Mouse (Mus musculus) kidney, postnatal 14 days (tissue): ENCODE measurements at regions not wholly inside any gene's neighbourhood (a gene's known extent, or its start where the extent isn't known, plus 50 kb on each side); places are given as distances from the start of the nearest gene placed in this dataset.

Source experiments
- DNase-seq: peaks from one replicate; pipeline ENCODE4 v3.0.0; 2022; ENCODE audit warnings: mixed read lengths

DNA sequence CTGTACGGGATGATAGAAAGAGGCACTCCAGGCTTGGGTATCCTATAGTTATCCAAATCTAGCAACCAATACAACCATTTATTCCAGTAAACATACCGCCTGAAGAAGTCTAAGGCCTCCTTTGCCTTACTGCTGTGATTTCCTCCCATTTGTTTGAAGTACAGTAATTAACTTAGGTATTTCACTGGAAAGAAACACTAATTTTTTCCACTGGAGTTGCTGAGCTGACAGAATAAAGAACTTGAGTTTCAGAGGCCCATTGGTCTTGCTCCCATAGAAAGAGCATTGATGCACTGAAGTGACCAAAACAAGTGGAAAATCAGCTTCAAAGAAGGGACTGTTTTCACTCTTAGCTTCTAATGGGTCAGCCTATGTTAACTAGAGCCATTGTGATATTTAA, 1100.8 kb upstream of the Gm7489 start:
- DNase-seq: no peak

DNA sequence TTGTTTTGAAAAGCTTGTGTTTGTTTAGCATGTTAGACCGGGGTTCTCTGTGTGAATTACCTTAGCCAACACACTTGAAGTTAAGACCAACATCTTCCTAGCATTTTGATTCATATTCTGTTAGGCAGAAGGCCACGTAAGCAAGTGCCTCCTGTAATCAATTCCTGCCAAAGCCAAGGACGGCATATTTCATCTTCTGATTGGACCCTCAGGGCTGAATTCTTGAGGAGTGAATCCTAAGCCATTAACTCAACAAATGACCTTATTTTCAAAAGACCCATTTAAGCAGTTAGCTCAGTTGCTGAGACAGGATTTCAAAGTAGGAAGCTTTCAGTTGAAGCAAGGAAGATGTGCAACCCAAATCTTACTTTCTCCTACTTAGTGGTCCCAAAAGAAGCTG, 1099.5 kb upstream of the Gm7489 start:
- no peak for DNase-seq

DNA sequence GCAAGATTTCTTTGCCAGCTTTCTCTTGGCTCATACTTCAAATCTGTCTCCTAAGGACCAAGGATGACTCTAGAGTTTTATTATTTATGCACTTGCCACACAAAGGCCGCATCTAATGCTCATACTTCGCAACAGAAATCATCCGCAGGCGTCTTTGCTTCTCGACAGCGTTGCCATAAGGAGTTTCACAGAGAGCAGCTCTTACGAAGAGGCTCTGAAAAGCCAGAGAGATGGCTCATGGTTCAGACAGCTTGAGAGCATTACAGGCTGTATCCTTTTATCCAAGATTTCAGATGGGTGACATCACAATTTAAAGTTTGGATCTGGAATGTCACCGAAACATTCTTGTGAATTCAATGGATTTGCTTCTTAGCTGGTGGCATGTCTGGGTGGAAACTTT, 1098.7 kb upstream of the Gm7489 start:
- DNase-seq: no peak

DNA sequence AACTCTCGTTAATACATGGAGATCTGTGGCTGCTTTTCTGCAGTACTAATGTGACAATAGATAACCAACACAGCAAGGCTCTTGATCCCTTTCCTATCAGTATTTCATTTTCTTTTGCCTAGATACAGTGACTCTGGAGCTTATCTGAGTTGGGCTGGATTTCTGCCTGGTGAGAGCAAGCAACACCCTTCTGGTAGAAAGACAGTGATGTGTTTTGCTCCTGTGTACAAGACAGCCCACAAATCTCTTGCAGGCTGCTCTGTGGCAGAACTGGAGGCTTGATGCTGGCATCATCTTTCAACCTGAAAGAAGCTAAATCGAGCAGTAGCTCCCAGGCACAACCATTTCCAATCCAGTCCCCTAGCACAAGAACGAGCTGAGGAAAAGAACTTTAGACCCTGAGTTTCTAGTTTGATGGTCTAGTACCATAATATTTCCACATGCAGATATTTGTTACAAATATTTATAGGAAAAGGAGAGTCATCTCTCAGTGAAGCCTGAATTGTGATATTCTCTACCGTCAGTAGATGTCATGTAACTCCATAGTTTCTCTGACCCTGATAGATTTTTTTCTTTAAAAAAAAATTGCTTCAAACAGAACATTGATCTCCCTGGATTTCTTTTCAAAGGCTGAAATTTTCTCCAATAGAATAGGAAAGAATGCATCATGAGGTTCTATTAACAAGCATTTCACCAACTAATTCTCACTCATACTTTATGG, 1079.1 kb upstream of the Gm7489 start:
- no peak for DNase-seq

DNA sequence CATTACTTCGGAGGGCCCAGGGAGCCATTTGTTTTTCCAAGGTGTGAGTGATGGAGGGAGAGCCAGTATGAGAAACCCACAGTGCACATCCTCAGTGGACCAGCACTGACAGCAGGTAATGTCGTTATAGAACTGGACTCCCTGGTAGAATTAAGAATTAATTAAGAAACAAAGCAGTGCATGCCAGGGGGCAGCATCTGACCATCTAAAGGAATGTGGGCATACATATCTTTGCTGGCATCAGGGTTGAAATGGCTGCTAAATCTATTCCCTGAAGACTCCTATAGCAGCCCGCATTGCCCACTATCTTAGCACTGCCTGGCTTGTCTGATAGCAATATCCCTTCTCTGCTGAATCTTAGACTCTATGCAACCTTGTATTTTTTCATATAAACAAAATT, 1076.1 kb upstream of the Gm7489 start:
- DNase-seq: peak; percentile 21

DNA sequence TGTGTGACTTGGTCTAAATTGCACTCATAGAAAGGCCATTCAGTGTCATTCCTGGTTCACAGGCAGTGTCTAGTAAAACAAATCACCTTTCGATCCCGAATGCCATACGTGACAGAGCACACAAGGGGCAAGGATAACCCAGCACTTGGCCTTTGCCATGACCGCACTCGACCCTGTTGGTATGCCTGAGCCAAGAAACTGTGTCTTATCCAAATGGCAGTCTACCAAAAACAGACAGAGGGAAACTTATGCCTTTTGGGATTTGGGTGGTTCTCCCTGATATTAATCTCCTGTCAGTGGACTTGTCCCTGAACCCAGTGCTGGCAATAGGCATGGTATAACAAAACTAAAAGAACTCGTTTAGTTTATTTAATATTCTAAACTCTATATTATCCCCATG, 1063.9 kb upstream of the Gm7489 start:
- no peak for DNase-seq

DNA sequence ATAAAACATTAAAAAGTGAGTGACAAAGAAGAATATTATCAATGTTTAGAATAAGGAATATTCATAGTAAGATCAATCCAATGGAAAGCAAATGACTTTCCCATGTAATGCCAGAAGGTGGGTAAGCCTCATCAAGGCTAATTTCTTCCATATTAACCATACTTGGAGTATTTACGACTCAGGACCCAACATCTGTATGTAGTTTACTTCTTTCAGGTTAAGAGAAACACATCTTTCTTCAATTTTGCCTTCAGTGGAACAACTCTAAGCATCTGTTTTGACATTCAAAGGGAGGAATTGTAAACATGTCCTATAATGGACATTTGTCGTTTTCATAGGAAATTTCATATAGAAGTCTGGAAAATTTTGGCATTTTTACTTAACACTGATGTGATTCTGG, 1047.8 kb upstream of the Gm7489 start:
- DNase-seq: no peak

DNA sequence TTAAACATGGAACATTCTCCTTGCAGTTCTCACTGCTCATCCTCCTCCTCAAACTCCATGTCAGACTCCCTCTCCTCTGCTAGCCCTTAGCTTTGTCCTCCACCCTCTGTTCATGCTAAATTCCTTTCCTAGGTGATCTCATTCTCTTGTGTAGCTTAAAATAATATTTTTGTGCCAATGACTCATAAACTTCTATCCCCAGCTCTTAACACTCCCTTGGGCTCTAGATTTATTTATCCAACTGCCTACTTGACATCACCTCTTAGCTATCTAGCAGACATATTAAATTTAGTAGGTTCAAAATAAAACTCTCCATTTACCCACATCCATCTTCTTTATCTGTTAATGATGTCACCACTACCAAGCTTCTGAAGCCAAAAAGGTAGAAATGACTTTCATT, 1036.6 kb upstream of the Gm7489 start:
- DNase-seq: no peak

DNA sequence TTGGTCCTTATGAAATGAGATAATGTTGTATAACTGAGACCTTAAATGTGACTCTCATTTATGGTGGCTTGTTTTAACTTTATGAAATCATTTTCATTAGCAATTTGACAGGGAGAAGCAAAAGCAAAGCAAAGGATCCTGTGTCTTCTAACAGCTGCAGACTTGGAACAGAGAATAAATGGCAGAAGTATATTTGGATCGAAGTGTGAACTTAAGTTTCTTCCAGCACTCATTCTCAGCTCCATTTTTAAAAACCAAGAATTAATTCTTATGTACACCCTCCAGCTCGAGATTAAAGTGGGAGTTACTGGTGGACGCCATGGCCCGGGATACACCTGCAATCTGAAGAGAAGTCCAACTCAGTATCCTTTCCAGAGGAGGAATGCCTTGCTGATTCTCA, 1026.0 kb upstream of the Gm7489 start:
- no peak for DNase-seq

DNA sequence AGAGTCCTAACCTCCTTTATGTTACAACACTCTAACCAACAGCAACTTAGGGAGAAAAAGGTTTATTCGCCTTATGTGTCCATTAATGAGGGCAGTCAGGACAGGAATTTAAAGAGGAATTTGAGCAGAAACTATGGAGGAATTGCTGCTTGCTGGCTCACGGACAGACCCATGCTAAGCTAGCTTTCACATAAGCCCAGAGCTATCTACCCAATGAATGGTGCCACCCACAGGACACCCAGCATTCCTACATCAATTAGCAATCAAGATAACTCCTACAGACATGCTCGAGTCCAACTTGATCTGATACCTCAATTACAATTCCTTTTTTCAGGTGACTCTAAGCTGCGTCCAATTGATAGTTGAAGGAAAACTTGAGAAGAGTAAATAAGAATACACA, 1021.2 kb upstream of the Gm7489 start:
- no peak for DNase-seq

DNA sequence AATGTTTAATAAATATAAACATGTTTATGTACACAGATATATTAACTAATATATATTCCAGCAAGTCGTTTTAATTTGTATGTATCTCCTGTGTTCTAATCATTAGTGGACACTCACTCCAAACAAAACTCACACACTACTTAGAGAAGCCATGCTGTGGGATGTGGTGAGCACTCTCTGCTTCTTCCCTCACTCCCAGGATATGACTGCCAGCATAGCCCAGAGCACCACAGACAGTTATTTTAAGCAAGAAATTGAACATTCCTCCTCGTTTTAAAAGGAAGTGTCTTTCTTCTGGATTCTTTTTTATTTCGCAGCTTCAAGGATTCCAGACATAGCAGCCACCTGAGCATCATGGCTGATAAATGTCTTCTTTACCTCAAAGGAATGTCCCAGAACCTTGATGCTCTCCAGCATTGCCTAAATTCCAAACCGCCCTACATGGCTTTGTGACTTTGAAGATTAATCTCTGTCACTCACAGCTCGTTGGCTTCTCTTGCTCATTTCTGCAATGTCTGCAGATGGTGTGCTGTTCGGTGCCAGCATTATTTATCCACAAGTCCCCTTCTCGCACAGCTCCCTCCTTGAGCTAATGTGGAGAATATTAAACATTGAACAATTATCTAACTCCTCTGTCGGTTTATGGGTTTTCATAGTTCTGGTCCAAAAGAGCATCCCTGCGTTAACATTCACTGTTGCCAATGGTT, 992.3 kb upstream of the Gm7489 start:
- no peak for DNase-seq

DNA sequence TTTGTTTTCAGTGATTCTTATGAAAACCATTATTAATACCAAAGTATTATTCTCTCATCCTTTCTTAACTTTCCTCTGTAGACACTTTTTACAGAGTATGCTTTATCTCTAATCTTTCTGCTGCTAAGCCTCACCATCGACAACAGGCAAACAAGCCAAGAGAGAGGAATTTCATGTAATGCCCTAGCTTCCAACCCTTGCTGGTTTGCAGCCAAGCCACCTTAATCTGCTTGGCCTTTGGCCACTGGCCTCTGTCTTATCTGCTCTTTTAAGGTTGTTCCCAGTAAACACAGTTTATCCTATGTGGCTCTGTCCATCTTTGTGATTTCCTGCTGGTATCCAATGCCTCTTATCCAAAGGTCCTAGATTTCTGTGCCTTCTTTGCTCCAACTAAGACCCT, 986.6 kb upstream of the Gm7489 start:
- no peak for DNase-seq

DNA sequence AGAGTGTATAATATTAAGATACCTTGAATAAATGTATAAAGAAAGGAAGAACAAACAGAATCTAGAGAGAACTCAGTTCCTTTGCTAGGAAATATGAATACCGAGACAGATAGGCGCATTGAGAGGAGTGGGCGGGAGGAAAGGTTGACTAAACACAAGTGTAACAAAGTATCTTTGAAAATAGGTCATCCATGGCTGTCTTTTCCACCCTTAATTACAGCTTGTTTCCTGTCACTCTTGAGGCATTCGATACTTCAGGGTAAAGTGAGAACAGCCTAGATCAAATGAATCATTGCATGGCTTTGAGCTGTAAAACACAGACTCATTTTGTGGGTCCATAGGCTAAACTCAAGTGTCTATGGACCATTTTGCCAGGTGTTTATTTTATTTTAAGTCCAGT, 985.3 kb upstream of the Gm7489 start:
- DNase-seq: no peak

DNA sequence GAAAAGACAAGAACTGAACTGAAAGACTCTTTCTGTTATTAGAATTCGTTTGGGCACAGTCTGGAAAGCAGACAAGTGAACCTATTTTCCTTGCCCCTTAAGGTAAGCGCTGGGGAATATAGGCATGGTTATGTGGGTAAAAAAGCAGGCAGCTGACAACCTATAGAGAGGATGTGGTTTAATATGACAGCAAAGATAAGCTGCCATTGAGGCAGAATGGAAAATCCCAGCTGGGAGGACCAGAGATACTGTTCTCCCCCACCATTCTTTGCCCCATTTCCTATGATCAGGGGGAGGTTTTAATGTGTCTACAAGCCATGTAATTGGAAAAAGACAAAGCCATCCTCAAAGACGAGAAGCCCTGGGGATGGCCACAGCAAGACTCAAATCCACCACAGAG, 984.9 kb upstream of the Gm7489 start:
- DNase-seq: no peak

DNA sequence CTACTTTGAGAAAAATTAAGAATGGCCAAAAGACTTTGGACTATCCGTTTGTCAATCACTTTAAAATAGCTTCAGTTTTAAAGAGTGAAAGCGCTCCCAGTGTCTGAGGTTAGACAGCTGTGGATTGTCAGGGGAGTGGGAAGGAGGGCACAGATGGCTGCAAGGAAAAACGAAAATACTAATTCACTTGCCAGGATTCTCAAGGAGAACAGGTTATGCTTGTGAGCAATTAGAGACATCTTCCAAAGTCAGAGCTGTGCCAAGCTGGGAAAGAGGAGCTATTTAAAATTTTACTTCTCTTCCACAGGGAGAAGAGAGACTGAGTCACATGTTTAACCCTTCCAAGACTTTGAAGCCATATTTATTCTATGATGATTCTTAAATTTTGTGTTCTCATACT, 979.5 kb upstream of the Gm7489 start:
- no peak for DNase-seq

DNA sequence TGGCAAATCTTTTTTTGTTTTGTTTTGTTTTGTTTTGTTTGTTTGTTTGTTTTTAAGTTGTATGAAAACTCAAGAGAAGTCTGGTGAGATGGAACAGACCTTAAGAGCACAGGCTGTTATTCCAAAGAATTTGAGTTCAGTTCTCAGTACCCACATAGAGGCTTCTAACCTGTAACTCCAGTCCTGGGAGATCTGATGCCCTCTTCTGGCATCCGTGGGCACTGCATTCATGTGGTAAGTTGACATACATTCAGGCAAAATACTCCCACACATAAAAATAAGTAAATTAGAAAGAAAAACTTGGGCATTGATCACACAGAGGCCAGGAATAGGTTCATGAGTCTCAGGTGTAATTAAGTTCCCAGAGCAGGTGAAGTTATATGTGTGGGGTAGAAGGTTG, 977.5 kb upstream of the Gm7489 start:
- no peak for DNase-seq

DNA sequence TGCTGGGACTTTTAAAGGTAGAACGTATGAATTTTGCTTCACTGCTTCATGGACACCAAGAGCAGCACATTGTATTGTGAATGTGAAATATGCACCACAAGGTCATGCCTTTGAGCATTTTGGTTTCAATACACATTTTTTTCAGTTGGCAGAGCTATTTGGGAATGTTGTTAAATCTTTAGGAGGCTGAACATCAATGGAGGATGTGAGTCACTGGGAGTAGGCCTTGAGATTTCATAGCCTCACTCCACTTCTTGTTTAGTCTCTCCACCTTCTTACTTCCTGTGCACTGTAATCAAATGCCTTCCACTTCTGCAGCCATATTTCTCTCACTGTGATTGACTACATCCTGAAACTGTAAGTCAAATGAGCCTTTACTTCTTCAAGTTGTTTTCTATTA, 962.4 kb upstream of the Gm7489 start:
- no peak for DNase-seq

DNA sequence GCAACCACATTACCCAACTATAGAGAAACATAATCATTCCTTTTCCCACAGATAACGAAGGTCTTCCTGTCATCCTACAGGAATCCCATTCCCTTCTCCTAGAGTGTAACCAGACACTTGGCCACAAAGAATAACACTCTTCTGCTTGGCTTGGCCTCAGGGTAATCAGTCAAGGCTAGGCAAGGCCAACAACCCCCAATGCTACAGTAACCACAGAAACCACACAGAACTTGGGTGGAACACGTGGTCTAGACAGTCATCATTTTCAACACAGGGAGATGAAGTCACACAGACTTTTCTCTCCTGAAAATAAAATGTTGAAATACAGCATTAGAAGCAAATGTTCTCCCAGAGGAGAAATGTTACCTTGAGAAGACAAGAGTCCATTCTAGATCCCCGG, 956.3 kb upstream of the Gm7489 start:
- no peak for DNase-seq

DNA sequence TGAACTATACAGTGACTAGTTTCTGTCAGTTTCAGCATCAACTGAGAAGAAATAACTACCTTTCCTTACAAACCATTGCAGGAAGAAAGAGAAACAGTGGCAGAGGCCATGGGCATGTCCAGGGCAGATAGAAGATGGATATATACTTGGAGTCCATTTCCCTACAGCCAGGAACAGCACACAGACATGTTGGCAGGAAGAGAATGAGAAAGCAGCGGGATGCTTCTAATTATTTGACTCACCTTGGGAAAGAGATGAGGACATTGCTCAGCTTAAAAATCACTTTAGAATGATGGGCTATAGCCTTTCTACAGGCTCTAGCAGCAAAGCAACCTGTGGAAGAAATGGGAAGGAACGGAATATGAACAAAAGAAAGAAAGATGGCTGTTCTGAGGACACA, 947.6 kb upstream of the Gm7489 start:
- no peak for DNase-seq

DNA sequence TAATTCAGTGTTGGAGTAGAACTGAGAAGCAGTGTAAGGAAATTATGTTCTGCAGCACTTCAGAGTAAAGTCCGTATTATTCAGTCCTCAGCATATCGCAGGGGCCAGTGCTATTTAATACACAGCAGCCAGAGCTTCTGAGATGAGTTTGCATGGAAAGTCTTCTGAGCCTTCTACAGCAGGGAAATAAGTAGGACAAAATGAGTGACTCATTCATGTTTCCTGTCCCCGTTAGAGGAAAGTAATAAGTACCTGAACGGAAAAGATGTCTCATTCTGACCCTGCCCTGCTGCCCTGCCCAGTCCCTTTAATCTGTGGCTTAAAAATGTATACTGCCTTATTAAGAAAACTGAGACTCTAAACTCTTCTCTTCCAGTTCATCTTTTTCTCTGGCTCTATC, 940.1 kb upstream of the Gm7489 start:
- DNase-seq: no peak

DNA sequence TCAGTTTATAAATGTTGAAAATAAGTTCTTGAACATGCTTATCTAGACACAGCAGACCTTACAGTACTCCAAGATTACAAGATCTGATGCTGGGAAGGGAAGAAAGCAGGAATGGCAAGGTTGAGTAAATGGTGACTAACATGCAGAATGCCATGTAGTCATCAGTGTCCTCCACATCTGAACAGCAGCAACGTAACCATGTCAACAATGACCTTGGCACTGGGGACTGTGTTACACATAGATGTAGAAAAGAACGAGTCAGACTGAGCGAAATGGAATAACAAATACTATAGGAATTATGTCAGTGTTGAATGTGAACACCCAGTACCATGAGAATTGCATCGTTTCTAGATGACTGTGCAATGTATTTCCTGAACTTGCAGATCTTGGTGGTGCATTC, 936.5 kb upstream of the Gm7489 start:
- DNase-seq: no peak

DNA sequence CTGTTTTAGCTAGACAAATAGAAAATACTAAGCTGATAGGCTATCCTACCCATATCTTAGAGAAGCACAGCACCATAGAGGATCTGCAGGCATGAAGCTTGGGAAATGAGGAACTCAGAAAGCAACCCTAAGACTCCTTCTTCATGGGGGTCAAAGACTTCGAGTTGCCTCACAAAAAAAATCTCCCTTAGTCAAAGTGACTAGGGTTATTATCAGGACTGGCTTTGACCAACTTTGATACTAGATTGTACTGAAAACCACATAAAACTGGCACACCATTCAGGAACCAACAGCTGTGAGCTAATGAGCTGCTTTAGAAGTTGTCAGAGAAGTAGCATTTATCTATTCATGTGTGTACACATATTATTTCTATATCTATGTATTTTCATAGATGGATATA, 931.2 kb upstream of the Gm7489 start:
- DNase-seq: no peak

DNA sequence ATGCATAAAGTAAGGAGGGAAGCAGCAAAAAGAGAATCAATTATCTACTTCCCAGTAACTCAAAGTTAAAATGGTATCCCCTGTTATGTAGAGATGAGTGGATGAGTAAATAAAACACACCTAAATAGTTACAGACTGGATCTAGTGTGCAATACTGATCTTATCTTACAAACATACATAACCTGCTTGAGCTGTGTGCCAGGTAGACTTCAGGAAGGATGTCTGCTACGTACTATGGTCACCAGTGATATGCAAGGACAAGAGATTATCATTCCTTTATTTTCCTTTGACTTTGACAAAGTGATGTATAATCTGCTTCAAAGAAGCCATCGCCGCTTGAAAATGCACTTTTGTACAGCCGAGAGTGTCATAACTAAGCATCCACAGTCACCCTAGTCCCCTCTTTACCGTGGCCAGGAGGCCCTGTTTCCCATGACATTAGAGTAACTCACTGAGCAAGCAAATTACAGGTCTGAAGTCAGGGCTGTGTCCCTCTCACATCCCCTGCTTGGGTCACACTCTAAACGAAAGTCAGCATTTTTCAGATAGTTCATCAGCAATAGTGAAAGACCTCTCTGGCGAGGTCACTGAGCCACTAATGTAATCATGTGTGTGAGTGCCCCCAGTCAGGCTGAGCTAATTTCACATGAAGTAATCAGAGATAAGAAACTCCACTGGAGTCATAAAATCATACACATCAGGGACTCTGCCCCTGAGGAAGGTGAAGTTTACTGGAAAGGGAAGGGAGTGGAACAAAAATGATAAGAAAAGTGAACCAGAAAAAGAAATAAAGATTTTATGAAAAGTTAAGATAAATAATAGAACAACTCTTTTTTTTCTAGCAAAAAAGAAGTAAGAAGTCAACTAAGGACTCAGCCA, 929.8 kb upstream of the Gm7489 start:
- DNase-seq: no peak

DNA sequence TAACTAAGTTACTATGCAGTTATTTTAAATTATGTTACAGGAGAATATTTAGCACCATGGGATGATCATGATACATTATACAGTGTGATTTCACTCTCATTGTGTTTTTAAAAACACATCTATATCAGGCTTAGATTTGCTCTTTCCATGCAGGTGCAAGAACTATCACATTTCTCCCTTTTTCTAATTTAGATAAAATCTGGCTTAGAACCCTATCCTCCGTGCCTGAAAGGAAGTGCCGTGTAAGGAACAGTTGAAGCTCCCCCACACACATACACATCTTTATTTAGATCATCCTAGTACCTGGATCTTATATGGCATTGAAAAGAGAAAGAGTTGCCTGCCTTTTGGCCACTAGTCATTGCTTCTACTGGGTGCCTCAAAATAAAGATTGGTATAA, 925.0 kb upstream of the Gm7489 start:
- DNase-seq: no peak
